Mouse (Mus musculus): ENCODE measurements around the gene Ppp1r13b.

DNA sequence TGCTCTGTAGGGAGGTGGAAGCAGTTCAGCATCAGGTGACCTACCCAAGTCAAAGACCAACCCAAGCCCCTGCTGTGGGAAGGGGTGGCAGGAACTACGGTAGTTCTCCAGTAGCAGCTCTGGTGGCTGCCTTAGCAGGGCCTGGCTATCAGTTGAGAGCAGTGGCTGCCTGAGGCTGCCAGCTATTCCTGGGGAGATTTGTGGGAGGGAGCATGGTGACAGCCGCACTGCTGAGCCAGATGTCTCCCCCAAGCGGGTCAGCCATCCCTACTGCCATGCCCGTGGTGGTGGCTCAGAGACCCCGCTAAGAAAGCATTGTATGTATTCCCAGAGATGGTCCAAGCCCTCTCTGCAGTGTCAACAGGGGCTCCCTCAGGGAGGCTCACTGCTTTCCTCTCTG, 75.3 kb downstream of the Ppp1r13b start:
- TF ChIP-seq EP300 (IDR thresholded peaks at IDR 0.05; ENCODE audit: low read depth) (no peak), CTCF (IDR thresholded peaks at IDR 0.05; ENCODE audit: low read depth) (no peak)

All from liver, embryonic 14.5 days (tissue).